Mouse (Mus musculus): Measurements from ENCODE around the gene Magi1. TPM values are rescaled to one million over a fixed set of nuclear protein-coding genes. Genes with fewer than 3 reads are reported as not detected.

The Magi1 gene
- polyA plus RNA-seq, 1 experiment from 2014 or later: 9.8 TPM

GRCm38 (mm10) chr6:94152881-94153280 is 130.8 kb downstream of the Magi1 start:
- Histone ChIP-seq H3K4me2 (no peak overlapping the region), H3K4me3 (replicated peaks) (no peak overlapping the region), H3K4me1 (peaks cover 17% of the 10 kb centered on the region; the same call in 1 of the 2 replicates), H3K9me3 (no peaks in the 10 kb centered on the region), H3K36me3 (no peaks in the 10 kb centered on the region), H3K27ac (no peak overlapping the region), H3K27me3 (replicated peaks) (no peaks in the 10 kb centered on the region), H3K9ac (no peak overlapping the region)
- no peak for ATAC-seq (ENCODE audit: insufficient read depth, low FRiP score, low read depth)
- whole genome bisulfite sequencing: 80% methylated on average over 9 of the region's 9 CpGs

- no peak for ATAC-seq (ENCODE audit: insufficient read depth, low FRiP score, low read depth)
- peaks cover 28% of the 10 kb centered on the region for H3K4me1 ChIP-seq
- no peak overlapping the region for H3K9ac ChIP-seq
- 38% methylated on average over 4 of the region's 4 CpGs for WGBS
- H3K36me3 ChIP-seq: no peaks in the 10 kb centered on the region
- H3K4me2 ChIP-seq: no peak overlapping the region
- no peaks in the 10 kb centered on the region for H3K27me3 ChIP-seq (replicated peaks)
- no peaks in the 10 kb centered on the region for H3K9me3 ChIP-seq
- H3K4me3 ChIP-seq (replicated peaks): no peak overlapping the region
- no peak overlapping the region for H3K27ac ChIP-seq
These were observed 132.8 kb downstream of the Magi1 start for GRCm38 (mm10) chr6:94150876-94151275.

- Histone ChIP-seq H3K27ac (no peak overlapping the region), H3K9ac (no peak overlapping the region), H3K4me3 (replicated peaks) (no peak overlapping the region), H3K4me2 (no peak overlapping the region), H3K9me3 (no peaks in the 10 kb centered on the region), H3K4me1 (peaks cover 25% of the 10 kb centered on the region), H3K27me3 (replicated peaks) (no peaks in the 10 kb centered on the region), H3K36me3 (no peaks in the 10 kb centered on the region)
- no peak for ATAC-seq (ENCODE audit: insufficient read depth, low FRiP score, low read depth)
- 56% methylated on average over 2 of the region's 2 CpGs for WGBS
These were observed 133.9 kb downstream of the Magi1 start for GRCm38 (mm10) chr6:94149800-94150199.

GRCm38 (mm10) chr6:94146206-94146493 is 137.6 kb downstream of the Magi1 start:
- H3K9me3 ChIP-seq: no peaks in the 10 kb centered on the region
- no peak overlapping the region for H3K9ac ChIP-seq
- 19% methylated on average over 1 of the region's 1 CpGs for WGBS
- peaks cover 26% of the 10 kb centered on the region for H3K4me1 ChIP-seq
- H3K4me3 ChIP-seq (replicated peaks): no peak overlapping the region
- 0 out of 2 replicates have a peak overlapping the region, but pooled peaks have one; percentile 57 for H3K27ac ChIP-seq
- H3K4me2 ChIP-seq: no peak overlapping the region
- ATAC-seq (ENCODE audit: insufficient read depth, low FRiP score, low read depth): no peak
- no peaks in the 10 kb centered on the region for H3K27me3 ChIP-seq (replicated peaks)
- no peaks in the 10 kb centered on the region for H3K36me3 ChIP-seq

- Histone ChIP-seq H3K36me3 (no peaks in the 10 kb centered on the region), H3K4me1 (peaks cover 26% of the 10 kb centered on the region), H3K27me3 (replicated peaks) (no peaks in the 10 kb centered on the region), H3K4me3 (replicated peaks) (no peak overlapping the region), H3K4me2 (no peak overlapping the region), H3K27ac (peak overlapping the region; percentile 57; the same call in 1 of the 2 replicates), H3K9ac (no peak overlapping the region), H3K9me3 (no peaks in the 10 kb centered on the region)
- WGBS: 85% methylated on average over 8 of the region's 8 CpGs
- peak; percentile 60; the same call in 1 of the 2 replicates for ATAC-seq (ENCODE audit: insufficient read depth, low FRiP score, low read depth)
These were observed 138.1 kb downstream of the Magi1 start for GRCm38 (mm10) chr6:94145430-94146205.

GRCm38 (mm10) chr6:94142493-94142892 is 141.2 kb downstream of the Magi1 start:
- H3K27ac ChIP-seq: no peak overlapping the region
- H3K36me3 ChIP-seq: no peaks in the 10 kb centered on the region
- H3K4me3 ChIP-seq (replicated peaks): no peak overlapping the region
- H3K9me3 ChIP-seq: no peaks in the 10 kb centered on the region
- peaks cover 12% of the 10 kb centered on the region for H3K4me1 ChIP-seq
- 82% methylated on average over 2 of the region's 2 CpGs for WGBS
- no peak overlapping the region for H3K4me2 ChIP-seq
- no peak overlapping the region for H3K9ac ChIP-seq
- no peaks in the 10 kb centered on the region for H3K27me3 ChIP-seq (replicated peaks)
- ATAC-seq (ENCODE audit: insufficient read depth, low FRiP score, low read depth): no peak

GRCm38 (mm10) chr6:94141496-94141895 is 142.2 kb downstream of the Magi1 start:
- Histone ChIP-seq H3K4me1 (peaks cover 7% of the 10 kb centered on the region; the same call in 1 of the 2 replicates), H3K4me2 (no peak overlapping the region), H3K4me3 (replicated peaks) (no peak overlapping the region), H3K9ac (no peak overlapping the region), H3K27me3 (replicated peaks) (no peaks in the 10 kb centered on the region), H3K36me3 (no peaks in the 10 kb centered on the region), H3K27ac (no peak overlapping the region), H3K9me3 (no peaks in the 10 kb centered on the region)
- no peak for ATAC-seq (ENCODE audit: insufficient read depth, low FRiP score, low read depth)
- WGBS: 27% methylated on average over 2 of the region's 2 CpGs

- WGBS: 74% methylated on average over 3 of the region's 3 CpGs
- no peak for ATAC-seq (ENCODE audit: insufficient read depth, low FRiP score, low read depth)
- Histone ChIP-seq H3K4me1 (peaks cover 3% of the 10 kb centered on the region; the same call in 1 of the 2 replicates), H3K36me3 (no peaks in the 10 kb centered on the region), H3K9me3 (no peaks in the 10 kb centered on the region), H3K9ac (no peak overlapping the region), H3K27me3 (replicated peaks) (no peaks in the 10 kb centered on the region), H3K4me2 (no peak overlapping the region), H3K27ac (no peak overlapping the region), H3K4me3 (replicated peaks) (no peak overlapping the region)
These were observed 143.7 kb downstream of the Magi1 start for GRCm38 (mm10) chr6:94139952-94140414.

- H3K4me1 ChIP-seq: peaks cover 2% of the 10 kb centered on the region; the same call in 1 of the 2 replicates
- H3K27me3 ChIP-seq (replicated peaks): no peaks in the 10 kb centered on the region
- no peak overlapping the region for H3K4me2 ChIP-seq
- ATAC-seq (ENCODE audit: insufficient read depth, low FRiP score, low read depth): no peak
- no peak overlapping the region for H3K4me3 ChIP-seq (replicated peaks)
- 75% methylated on average over 3 of the region's 3 CpGs for WGBS
- no peaks in the 10 kb centered on the region for H3K9me3 ChIP-seq
- H3K9ac ChIP-seq: no peak overlapping the region
- H3K27ac ChIP-seq: no peak overlapping the region
- no peaks in the 10 kb centered on the region for H3K36me3 ChIP-seq
These were observed 147.0 kb downstream of the Magi1 start for GRCm38 (mm10) chr6:94136693-94137092.

GRCm38 (mm10) chr6:94134159-94134558 is 149.6 kb downstream of the Magi1 start:
- no peaks in the 10 kb centered on the region for H3K9me3 ChIP-seq
- H3K9ac ChIP-seq: no peak overlapping the region
- no peak for ATAC-seq (ENCODE audit: insufficient read depth, low FRiP score, low read depth)
- H3K27ac ChIP-seq: no peak overlapping the region
- no peaks in the 10 kb centered on the region for H3K4me1 ChIP-seq
- H3K4me2 ChIP-seq: no peak overlapping the region
- no peaks in the 10 kb centered on the region for H3K27me3 ChIP-seq (replicated peaks)
- H3K4me3 ChIP-seq (replicated peaks): no peak overlapping the region
- H3K36me3 ChIP-seq: no peaks in the 10 kb centered on the region
- 87% methylated on average over 5 of the region's 5 CpGs for WGBS

GRCm38 (mm10) chr6:94131999-94132398 is 151.7 kb downstream of the Magi1 start:
- no peak for ATAC-seq (ENCODE audit: insufficient read depth, low FRiP score, low read depth)
- WGBS: 53% methylated on average over 4 of the region's 4 CpGs
- Histone ChIP-seq H3K36me3 (no peaks in the 10 kb centered on the region), H3K4me3 (replicated peaks) (no peak overlapping the region), H3K27ac (no peak overlapping the region), H3K4me2 (no peak overlapping the region), H3K9ac (no peak overlapping the region), H3K27me3 (replicated peaks) (no peaks in the 10 kb centered on the region), H3K4me1 (0 out of 2 replicates have a peak, but pooled peaks cover 13% of the 10 kb centered on the region), H3K9me3 (no peaks in the 10 kb centered on the region)

- H3K27ac ChIP-seq: no peak overlapping the region
- H3K9ac ChIP-seq: no peak overlapping the region
- ATAC-seq (ENCODE audit: insufficient read depth, low FRiP score, low read depth): no peak
- no peaks in the 10 kb centered on the region for H3K36me3 ChIP-seq
- H3K4me3 ChIP-seq (replicated peaks): no peak overlapping the region
- H3K9me3 ChIP-seq: no peaks in the 10 kb centered on the region
- H3K4me2 ChIP-seq: no peak overlapping the region
- H3K4me1 ChIP-seq: 0 out of 2 replicates have a peak, but pooled peaks cover 13% of the 10 kb centered on the region
- no peaks in the 10 kb centered on the region for H3K27me3 ChIP-seq (replicated peaks)
- 57% methylated on average over 5 of the region's 5 CpGs for WGBS
These were observed 153.3 kb downstream of the Magi1 start for GRCm38 (mm10) chr6:94130389-94130788.
